Mouse (Mus musculus) megakaryocyte-erythroid progenitor cell, adult 5-6 weeks (primary cell): Measurements from ENCODE around the gene Armt1. TPM values are rescaled to one million over a fixed set of nuclear protein-coding genes. Genes with fewer than 3 reads are reported as not detected.

Experiments
- ATAC-seq: replicated peaks from 2 replicates; pipeline ENCODE4 v1.8.0; 2016; ENCODE audit warnings: mild to moderate bottlenecking, inconsistent platforms; ENCODE audit not compliant: severe bottlenecking, poor library complexity, low FRiP score, low TSS enrichment
- total RNA-seq, 2 experiments: library from RNA; stranded (forward) in 1 of 2; stranded (reverse) in 1 of 2; fragments of 200-1000, 215-1000 nt in 1 of 2; fragments of >200 nt in 1 of 2; fragmentation: Nextera tagmentation in 1 of 2; gene quantifications; 2 replicates each; pipeline ENCODE4 v1.2.3; 2014 to 2017

Gene Armt1
- total RNA-seq (2014; fragmentation: Nextera tagmentation) (40.4 and 50.3 TPM in 2 replicates), total RNA-seq (2017) (28.8 and 44.3 TPM in 2 replicates)

GRCm38 (mm10) chr10:4432123-4432931, at the start of gene Armt1, which contains the start of gene Rmnd1:
Gene Armt1 (plus strand): TSS chr10:4432467.
Gene Rmnd1 (minus strand): TSS chr10:4432388.
- peak; percentile 82 for ATAC-seq

GRCm38 (mm10) chr10:4384244-4384643, 48.0 kb upstream of the Armt1 start:
- ATAC-seq: no peak

DNA sequence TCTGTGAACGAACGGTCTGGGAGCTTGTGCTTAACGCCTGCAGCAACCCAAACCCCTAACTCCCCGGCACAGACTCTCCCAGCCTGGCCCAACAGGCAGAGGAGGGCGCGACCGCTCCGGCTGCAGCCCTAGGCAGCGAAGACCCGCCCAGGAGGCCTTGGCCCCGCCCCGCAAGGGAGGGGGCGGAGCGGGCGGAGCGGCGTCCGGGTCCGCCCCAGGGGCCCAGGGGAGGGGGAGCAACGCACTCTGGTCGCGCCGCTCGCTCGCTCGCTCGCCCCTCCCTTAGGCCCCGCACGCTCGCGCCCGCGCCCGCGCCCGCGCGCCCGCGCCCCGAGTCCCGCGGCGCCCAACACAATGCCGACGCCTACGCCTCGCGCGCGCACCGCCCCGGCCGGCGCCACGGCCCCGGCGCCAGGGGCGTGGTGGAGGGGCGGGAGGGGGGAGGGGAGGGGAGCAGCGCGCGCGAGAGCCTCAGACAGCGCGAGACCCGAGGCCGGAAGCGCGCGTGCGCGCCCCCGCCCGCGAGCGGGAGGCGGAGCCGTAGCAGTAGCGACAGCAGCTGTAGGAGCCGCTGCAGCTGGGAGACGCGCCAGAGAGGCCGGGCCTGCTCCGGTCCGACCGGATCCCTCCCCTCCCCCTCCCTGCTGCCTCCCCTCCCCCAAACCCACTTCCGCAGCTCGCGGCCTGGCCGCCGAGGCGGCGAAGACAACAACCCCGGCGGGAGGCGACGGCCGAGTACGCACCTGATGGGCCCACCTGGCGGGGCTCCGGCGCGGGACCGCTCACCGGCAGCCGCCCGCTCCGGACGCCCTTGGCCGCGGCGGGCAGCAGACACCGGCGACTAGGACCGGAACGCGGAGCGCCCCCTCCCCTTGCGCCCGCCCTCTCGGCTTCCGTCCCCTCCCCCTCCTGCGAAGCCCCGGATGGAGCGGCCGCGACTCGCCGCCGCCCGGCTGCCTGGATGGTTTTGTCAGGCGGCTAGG, 45.4 kb upstream of the Armt1 start:
- ATAC-seq: peak; percentile 84

- ATAC-seq: 0 out of 2 replicates have a peak, but pooled peaks have one; percentile 4
Observed at GRCm38 (mm10) chr10:4387701-4388383, 44.4 kb upstream of the Armt1 start, which contains the start of gene Zbtb2. Gene Zbtb2 (minus strand): TSS chr10:4388108.

DNA sequence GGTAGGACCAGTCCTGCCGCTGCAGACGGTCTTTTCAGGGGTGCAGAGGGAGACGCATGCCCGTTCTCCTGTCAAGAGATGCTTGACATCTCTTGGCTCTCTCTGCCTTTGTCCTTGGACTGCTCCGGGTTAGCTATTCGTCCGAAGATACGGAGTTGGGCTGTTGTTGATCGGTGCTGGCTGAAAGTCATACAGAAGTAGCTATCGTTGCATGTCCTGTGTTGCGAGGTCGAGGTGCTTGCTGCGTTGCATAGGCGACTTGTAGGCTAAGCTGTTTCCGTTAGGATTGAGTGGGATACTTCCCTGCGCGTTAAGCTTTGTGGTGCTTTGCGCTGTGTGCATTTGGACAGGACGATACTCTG, 43.9 kb upstream of the Armt1 start:
- 0 out of 2 replicates have a peak, but pooled peaks have one; percentile 6 for ATAC-seq

- ATAC-seq: no peak
Observed at GRCm38 (mm10) chr10:4389036-4389435, 43.2 kb upstream of the Armt1 start.

GRCm38 (mm10) chr10:4389461-4390112, 42.7 kb upstream of the Armt1 start:
- ATAC-seq: no peak

- no peak for ATAC-seq
Observed at GRCm38 (mm10) chr10:4390550-4390949, 41.7 kb upstream of the Armt1 start.

DNA sequence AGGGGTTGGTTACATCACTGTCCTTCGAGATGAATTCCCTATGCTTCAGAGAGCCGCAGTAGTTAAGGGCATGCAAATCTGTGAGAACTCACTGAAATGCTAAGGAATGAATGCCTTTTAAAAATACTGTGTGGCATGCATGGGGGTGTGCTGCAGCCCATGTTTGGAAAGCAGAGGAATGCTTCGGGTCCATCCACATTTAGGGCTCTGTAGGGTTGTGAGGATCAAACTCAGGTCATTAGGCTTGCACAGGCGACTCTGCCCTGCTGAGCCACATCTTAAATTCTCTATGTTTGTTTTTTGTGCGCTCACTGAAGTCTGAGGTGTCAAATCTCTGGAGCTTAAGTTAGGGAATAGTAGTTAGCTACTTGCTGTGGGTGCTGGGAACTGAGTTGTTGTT, 41.2 kb upstream of the Armt1 start:
- ATAC-seq: no peak

GRCm38 (mm10) chr10:4391851-4392250, 40.4 kb upstream of the Armt1 start:
- ATAC-seq: peak; percentile 69

GRCm38 (mm10) chr10:4395321-4395720, 36.9 kb upstream of the Armt1 start:
- ATAC-seq: no peak

DNA sequence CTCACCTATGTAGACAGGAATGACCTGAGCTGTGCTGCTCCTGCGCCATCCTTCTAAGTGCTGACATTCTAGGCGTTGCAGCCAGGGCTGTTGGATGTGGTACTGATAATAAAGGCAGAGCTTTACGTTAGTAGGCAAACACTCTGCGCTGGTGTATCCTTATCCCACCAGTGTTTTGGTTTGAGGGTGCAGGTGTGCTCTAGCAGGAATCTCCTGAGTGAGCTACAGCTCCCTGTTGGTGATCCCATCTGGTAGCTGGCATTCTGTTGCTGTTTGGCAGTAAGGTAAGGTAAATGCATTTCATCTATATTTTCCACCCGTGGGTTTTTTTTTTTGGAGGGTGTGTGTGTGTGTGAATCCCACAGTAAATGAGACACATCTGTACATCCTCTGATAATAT, 34.2 kb upstream of the Armt1 start:
- ATAC-seq: 0 out of 2 replicates have a peak, but pooled peaks have one; percentile 20

DNA sequence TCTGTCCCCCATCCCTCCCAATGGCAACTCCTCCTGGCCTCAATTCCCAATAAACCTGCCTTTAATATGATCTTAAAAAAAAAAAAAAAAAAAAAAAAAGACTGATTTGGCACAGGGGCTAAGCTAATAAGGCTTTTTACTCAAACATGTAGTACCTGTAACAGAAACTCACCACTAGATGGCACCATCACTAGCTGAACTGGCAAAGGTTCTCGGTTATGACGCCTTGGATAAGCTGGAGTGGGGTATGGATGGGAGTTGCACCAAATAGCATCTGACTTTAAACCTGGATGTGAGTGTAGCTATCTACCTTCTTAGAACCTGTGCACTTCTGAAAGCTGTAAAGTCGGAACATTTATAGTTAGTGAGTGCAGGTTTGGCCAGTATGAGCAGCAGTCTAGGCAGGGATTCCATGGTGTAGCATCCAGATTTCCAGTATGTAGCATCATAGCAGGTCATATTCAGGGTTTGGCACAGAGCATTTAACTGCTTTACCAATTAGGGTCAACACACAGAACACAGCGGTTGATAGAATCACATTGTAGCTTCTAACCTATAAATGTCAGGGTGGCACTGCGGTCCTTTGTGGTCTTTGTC, 27.3 kb upstream of the Armt1 start:
- ATAC-seq: peak; percentile 50

DNA sequence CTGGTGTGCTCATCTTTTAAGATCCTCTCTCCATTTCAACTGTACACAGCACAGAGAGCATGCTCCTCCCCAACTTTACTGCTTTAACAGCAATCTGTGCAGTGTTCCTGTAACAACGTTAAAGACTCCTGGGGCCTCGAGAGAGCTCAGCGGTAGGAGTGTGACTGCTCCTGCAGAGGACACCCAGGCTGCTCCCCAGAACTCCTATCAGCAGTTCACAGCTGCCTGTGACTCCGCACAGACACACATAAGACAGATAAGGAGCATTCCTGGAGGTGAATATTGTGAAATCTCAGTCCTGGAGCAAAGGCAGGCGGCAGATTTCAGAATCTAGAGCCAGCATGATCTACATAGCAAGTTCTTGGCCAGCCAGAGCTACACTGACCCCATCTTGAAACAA, 26.8 kb upstream of the Armt1 start:
- ATAC-seq: peak; percentile 90

DNA sequence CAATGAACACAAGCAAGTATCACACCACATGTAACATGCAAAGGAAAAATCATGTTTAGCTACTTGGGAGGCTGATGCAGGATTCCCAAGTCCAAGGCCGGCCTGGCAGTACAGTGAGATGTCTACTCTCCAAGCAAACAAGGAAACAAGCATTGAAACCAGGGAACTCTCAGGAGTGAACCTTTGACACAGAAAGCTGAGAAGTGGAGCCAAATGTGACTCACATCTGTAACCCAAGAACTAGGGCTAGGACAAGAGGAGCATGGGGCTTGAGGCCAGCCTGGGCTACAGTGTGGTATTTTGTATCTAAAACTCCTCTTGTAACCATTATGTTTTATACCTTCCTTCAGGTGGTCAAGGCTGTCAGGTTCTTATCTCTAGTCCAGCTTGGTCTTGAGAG, 25.1 kb upstream of the Armt1 start:
- ATAC-seq: no peak

DNA sequence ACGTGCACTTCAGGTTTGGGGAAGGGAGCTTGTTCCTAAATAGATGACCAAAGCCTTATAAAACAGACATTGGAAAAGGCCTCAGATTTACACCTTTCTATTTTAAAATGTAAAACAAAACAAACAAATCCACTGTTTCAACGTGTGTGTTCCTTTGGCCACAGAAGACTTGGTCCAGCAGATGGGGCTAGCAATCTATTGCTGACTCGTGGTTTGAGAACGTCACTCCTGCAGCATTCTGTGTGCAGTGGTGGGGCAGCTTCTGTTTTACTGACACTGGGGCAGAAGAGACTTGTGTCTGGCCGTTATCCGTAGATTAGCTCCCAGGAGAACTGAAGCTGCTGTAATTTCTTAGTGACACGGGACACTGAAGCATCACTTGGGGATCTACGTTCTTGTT, 7.0 kb upstream of the Armt1 start:
- no peak for ATAC-seq

DNA sequence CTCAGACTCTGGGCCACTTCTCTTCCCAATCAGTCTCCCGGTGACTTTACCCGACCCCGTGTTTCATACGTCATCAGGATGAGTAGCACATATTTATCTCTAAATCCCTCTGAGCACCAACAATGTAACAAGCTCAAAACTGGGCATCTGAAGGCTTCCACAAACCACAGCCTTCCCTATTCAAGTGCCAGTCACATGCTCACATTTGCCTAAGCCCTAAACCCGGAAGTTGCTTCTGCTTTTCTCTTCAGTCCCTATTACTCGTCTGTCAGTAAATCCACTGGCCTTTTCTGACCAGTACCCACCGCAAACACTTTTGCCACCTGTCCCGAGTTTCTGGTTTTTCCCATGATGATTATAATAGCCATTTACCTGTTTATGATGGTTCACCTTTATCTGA, 1.9 kb upstream of the Armt1 start:
- no peak for ATAC-seq

DNA sequence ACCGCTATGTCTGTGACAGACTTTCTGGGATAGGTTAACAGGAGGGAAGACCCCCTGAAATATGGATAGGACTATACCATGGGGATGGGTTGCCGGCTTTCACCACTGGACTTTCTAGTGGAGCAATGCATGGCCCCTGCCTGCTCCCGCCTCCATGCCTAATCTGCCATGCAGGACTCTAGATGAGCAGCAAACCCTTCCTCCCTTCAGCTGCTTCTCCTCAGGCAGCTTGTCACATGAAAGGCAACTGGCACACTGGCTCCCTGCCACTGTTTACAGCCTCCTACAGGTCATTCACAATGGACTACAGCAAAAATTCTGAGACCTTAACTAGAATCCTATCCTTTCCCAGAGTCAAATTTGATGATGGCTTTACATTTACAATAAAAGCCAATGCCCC, 1.4 kb upstream of the Armt1 start:
- ATAC-seq: no peak

GRCm38 (mm10) chr10:4431746-4432122, 533 bp upstream of the Armt1 start:
- ATAC-seq: no peak
